Mouse (Mus musculus): ENCODE data around the gene Glrx2. TPM values are rescaled to one million over a fixed set of nuclear protein-coding genes. Genes with fewer than 3 reads are reported as not detected.

The Glrx2 gene
- polyA plus RNA-seq, 1 experiment from 2014 or later: 89.8 TPM

DNA sequence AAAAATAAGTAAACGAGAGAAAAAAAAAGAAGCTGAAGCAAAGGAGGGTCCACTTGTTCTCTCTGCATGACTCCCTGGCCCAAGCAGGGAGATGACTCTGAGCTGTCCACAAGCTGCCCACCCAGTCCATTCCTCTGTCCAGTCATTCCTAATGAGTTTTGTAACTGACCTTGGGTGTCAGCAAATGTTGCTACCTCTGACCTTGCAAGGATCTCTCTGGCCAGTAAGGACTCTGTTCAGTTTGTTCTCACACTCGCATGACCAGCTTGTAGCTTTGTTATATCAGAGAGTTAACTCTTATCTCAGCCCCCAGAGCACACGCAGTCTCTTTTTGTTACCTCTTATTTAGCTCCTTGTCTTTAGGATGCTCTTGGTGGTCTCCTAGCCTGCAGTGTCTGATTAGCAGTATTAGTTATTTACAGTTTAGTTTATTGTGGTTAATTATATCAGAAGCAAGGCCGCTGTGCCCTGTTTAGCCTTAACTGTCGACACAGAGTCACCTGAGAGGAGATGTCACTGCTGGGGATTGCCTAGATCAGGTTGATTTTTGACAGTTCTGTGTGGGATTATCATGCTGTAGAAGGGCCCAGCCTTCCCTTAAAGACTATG is 8.4 kb downstream of the Glrx2 start:
- Histone ChIP-seq H3K9me3 (no peaks in the 10 kb centered on the region), H3K27me3 (replicated peaks) (no peaks in the 10 kb centered on the region), H3K4me1 (no peaks in the 10 kb centered on the region), H3K36me3 (no peaks in the 10 kb centered on the region), H3K4me3 (no peak overlapping the region), H3K4me2 (no peak overlapping the region), H3K27ac (replicated peaks) (no peak overlapping the region), H3K9ac (no peak overlapping the region)
- no peak for ATAC-seq (ENCODE audit: extremely low read depth, insufficient number of reproducible peaks, low FRiP score, low TSS enrichment)
- 61% methylated on average over 5 of the region's 5 CpGs for WGBS

DNA sequence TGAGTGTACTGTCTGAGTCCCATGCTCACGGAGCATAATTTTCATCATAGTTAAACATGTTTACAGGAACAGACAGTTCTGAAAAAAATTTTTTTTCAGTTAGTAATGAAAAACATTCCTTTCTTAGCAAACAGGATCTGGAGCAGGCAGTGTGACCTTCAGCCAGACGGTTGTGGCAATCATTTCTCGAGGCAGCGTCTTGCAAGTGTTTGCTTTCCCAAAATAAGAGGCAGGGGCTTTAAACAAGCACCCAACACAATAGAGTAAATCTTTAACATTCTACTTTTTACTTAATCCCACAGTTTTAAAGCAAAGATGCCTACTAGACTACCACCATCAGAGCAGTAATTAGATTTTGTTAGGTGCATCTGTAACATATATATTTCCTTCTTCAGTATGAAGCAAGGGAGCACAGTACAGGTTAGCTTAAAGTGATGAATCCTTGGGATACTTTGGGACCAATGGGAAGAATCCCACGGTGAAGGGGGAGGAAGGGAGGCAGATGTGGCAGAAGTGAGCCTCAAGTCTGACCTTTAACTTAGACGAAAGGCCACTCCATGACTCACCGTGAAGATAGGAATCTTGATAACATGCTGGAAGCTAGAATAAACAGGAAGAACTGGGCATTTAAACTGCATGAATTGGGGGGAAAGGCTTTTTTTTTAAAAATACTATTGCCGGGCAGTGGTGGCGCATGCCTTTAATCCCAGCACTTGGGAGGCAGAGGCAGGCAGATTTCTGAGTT is 11.7 kb downstream of the Glrx2 start:
- Histone ChIP-seq H3K36me3 (no peaks in the 10 kb centered on the region), H3K4me3 (no peak overlapping the region), H3K9ac (no peak overlapping the region), H3K4me1 (no peaks in the 10 kb centered on the region), H3K9me3 (no peaks in the 10 kb centered on the region; the same call in 1 of the 2 replicates), H3K4me2 (no peak overlapping the region), H3K27ac (replicated peaks) (no peak overlapping the region), H3K27me3 (replicated peaks) (no peaks in the 10 kb centered on the region)
- WGBS: 57% methylated on average over 9 of the region's 9 CpGs
- no peak for ATAC-seq (ENCODE audit: extremely low read depth, insufficient number of reproducible peaks, low FRiP score, low TSS enrichment)

DNA sequence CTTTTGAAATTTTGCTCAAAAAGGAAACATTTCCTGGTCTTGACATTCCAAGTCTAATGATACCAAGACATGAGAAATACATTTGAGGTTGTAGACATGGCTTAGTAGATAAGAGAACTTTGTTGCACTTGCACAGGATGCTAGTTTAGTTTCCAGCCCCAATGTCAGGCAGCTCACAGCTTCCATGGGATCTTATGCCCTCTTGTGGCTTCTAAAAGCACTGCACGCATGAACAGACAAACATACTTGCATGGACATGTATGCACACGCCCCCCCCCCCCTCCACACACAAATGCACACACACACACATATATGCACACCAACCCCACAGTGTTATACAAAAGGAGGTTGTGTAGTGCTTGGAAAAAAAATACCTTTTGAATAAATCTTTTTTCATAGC is 14.8 kb downstream of the Glrx2 start:
- Histone ChIP-seq H3K27ac (replicated peaks) (no peak overlapping the region), H3K27me3 (replicated peaks) (no peaks in the 10 kb centered on the region), H3K4me2 (no peak overlapping the region), H3K9me3 (no peaks in the 10 kb centered on the region; the same call in 1 of the 2 replicates), H3K4me3 (no peak overlapping the region), H3K4me1 (no peaks in the 10 kb centered on the region), H3K9ac (no peak overlapping the region), H3K36me3 (no peaks in the 10 kb centered on the region)
- WGBS: 68% methylated on average over 2 of the region's 2 CpGs
- ATAC-seq (ENCODE audit: extremely low read depth, insufficient number of reproducible peaks, low FRiP score, low TSS enrichment): no peak

DNA sequence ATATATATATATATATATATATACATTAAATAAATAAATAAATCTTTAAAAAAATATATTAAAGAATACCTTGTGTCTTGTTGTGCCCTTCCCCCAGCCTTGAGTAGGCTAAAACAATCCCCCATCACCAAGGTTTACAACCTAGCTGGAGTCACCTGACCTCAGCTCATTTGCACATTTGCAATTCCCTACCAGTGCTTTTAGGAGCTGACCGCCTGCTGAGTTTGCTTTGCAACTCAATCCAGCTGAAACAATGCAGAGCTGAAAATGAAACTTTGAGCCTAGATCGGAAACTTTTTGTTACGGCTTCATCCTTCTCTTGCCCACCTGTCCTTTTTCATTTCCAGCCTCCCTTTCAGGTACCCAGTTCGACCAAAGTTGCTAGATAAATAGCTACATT is 15.6 kb downstream of the Glrx2 start:
- H3K27ac ChIP-seq (replicated peaks): no peak overlapping the region
- H3K9me3 ChIP-seq: no peaks in the 10 kb centered on the region; the same call in 1 of the 2 replicates
- 57% methylated on average over 4 of the region's 4 CpGs for WGBS
- ATAC-seq (ENCODE audit: extremely low read depth, insufficient number of reproducible peaks, low FRiP score, low TSS enrichment): no peak
- H3K4me2 ChIP-seq: no peak overlapping the region
- H3K9ac ChIP-seq: no peak overlapping the region
- H3K4me3 ChIP-seq: no peak overlapping the region
- H3K27me3 ChIP-seq (replicated peaks): no peaks in the 10 kb centered on the region
- no peaks in the 10 kb centered on the region for H3K4me1 ChIP-seq
- no peaks in the 10 kb centered on the region for H3K36me3 ChIP-seq

DNA sequence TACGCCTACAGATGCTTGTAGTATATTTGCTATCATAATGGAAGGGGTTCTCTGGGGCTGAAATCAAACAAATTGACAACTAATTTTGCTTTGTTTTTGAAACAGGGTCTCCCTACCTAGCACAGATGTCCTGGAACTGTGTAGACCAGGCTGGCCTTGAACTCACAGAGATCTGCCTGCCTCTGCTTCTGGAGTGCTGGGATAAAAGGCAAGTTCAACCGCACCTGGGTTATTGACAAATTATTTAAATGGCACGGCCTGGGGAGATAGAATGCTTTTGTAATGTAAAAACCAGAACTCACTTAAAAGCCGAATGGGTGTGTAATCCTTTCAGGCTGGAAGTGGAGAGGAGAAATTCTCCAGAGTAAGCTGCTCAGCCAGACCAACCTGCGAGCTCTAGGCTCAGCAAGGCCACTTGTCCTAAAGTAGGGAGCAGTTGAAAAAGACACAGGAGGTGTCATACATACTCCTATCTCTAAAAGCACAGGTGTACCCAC is 17.8 kb downstream of the Glrx2 start:
- no peaks in the 10 kb centered on the region; the same call in 1 of the 2 replicates for H3K9me3 ChIP-seq
- H3K36me3 ChIP-seq: no peaks in the 10 kb centered on the region
- H3K4me3 ChIP-seq: no peak overlapping the region
- H3K27ac ChIP-seq (replicated peaks): no peak overlapping the region
- no peaks in the 10 kb centered on the region for H3K27me3 ChIP-seq (replicated peaks)
- no peak for ATAC-seq (ENCODE audit: extremely low read depth, insufficient number of reproducible peaks, low FRiP score, low TSS enrichment)
- 74% methylated on average over 5 of the region's 5 CpGs for WGBS
- H3K4me2 ChIP-seq: no peak overlapping the region
- no peak overlapping the region for H3K9ac ChIP-seq
- H3K4me1 ChIP-seq: no peaks in the 10 kb centered on the region

DNA sequence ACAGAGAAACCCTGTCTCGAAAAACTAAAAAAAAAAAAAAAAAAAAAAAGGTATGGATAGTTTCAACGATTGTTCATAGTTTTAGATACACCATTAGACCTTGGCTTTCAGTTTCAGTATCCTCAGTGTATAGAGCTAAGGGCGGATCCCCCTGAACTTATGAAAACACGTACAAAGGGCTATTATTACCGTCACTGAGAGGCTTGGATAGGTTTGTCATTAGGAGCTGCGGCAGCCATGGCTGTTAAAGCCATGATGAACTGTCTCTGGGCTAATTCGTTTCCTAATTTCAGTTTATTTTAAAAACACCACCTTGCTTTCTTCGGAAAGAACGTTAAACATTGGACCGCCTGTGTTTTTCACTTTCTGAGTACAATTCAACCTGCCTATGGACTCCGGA is 22.7 kb downstream of the Glrx2 start:
- Histone ChIP-seq H3K27ac (replicated peaks) (peak overlapping the region; percentile 87; the same call in 1 of the 2 replicates), H3K9me3 (no peaks in the 10 kb centered on the region), H3K4me1 (peaks cover 11% of the 10 kb centered on the region), H3K27me3 (replicated peaks) (no peaks in the 10 kb centered on the region), H3K4me3 (peak overlapping the region; percentile 86), H3K4me2 (peak overlapping the region; percentile 79), H3K9ac (peak overlapping the region; percentile 95), H3K36me3 (peaks cover 22% of the 10 kb centered on the region)
- 22% methylated on average over 11 of the region's 11 CpGs for WGBS
- ATAC-seq (ENCODE audit: extremely low read depth, insufficient number of reproducible peaks, low FRiP score, low TSS enrichment): no peak

DNA sequence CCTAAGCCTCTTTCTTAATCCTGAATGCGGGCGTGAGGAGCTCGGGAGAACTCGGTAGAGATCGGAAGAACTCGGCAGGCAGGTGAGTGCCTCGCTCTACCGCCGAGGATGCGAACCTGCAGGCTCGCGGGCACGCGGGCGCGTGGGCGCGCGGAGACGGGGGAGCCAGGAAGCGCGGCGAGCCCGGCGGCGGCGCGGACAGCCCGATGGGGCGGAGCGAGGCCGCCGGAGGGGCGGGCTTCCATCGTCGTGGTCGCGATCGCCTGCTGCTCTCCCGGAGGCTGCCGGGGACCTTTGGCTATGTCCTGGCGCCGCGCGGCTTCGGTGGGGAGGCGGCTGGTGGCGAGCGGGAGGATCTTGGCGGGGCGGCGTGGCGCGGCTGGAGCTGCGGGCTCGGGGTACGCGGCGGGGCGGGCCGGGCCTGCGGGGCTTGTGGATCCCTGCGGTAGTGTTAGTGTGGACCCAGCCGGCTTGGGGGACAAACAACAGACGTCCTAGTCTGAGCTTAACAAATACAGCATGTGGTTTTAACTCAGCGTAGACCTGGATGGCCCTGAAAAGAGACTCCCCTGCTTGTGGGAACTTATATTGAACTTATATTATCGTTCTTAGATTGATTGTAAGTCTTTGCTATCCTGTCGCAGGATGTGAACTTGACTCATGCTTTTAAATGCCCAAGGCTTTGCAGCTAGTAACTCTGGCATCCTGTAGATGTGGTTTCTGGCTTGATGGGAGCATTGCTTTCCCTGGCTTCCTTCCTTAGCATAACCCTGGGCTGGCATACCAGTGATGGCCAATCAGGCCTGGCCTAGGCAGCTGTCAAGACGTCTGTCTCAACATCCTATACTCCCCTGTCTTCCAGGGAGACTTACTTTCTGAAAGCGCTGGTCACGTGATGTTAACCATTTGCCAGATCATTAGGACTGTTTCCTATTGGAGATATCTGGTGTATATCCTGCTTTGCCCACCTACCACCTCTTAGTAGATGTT is 23.5 kb downstream of the Glrx2 start:
- whole genome bisulfite sequencing: 2% methylated on average over 70 of the region's 71 CpGs
- Histone ChIP-seq H3K9me3 (no peaks in the 10 kb centered on the region), H3K4me3 (peak overlapping the region; percentile 86), H3K27ac (replicated peaks) (peak overlapping the region; percentile 87), H3K36me3 (peaks cover 30% of the 10 kb centered on the region), H3K9ac (peak overlapping the region; percentile 95), H3K4me1 (peaks cover 11% of the 10 kb centered on the region), H3K27me3 (replicated peaks) (no peaks in the 10 kb centered on the region), H3K4me2 (peak overlapping the region; percentile 79)
- peak; percentile 92 for ATAC-seq (ENCODE audit: extremely low read depth, insufficient number of reproducible peaks, low FRiP score, low TSS enrichment)

DNA sequence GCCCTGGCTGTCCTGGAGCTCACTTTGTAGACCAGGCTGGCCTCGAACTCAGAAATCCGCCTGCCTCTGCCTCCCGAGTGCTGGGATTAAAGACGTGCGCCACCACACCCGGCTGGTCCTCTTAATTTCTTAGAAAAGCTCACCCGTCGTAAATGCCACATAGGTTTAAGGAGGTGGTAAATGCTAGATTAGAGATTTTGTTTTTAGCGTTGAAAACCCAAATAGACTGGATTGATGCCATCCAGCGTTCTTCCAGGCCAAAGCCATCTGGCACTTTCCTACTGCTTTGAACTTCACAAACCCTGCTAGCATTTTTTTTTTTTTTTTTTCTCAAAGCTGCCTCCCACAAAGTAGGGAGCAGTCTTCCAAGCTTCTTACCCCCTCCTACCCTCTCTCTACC is 24.4 kb downstream of the Glrx2 start:
- H3K4me3 ChIP-seq: no peak overlapping the region
- no peak for ATAC-seq (ENCODE audit: extremely low read depth, insufficient number of reproducible peaks, low FRiP score, low TSS enrichment)

DNA sequence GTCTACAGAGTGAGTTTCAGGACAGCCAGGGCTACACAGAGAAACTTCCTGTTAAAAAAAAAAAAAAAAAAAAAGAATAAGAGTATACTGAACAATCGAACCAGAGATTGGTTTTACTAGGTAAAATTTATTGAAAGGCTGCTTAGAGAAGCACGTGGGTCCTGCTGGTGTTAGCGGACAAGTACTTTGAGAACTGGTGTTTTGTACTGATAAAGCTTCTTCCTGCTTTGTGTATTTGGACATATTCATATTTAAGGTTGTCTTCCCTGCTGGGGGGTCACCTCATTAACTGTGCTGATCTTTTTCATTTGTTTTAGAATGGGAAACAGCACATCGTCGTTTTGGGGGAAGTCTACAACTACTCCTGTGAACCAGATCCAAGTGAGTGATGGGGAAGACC is 25.2 kb downstream of the Glrx2 start:
- 85% methylated on average over 5 of the region's 5 CpGs for WGBS
- no peak for ATAC-seq (ENCODE audit: extremely low read depth, insufficient number of reproducible peaks, low FRiP score, low TSS enrichment)
- Histone ChIP-seq H3K9ac (no peak overlapping the region), H3K27me3 (replicated peaks) (no peaks in the 10 kb centered on the region), H3K4me1 (peaks cover 11% of the 10 kb centered on the region), H3K4me3 (no peak overlapping the region), H3K27ac (replicated peaks) (no peak overlapping the region), H3K4me2 (no peak overlapping the region), H3K9me3 (no peaks in the 10 kb centered on the region), H3K36me3 (peaks cover 47% of the 10 kb centered on the region)

More for the DNA sequence above, 24.4 kb downstream of the Glrx2 start:
- Histone ChIP-seq H3K9ac (no peak overlapping the region), H3K36me3 (peaks cover 39% of the 10 kb centered on the region), H3K27ac (replicated peaks) (no peak overlapping the region), H3K4me1 (peaks cover 11% of the 10 kb centered on the region), H3K27me3 (replicated peaks) (no peaks in the 10 kb centered on the region), H3K4me2 (peak overlapping the region; percentile 79), H3K9me3 (no peaks in the 10 kb centered on the region)
- 84% methylated on average over 10 of the region's 10 CpGs for WGBS

DNA sequence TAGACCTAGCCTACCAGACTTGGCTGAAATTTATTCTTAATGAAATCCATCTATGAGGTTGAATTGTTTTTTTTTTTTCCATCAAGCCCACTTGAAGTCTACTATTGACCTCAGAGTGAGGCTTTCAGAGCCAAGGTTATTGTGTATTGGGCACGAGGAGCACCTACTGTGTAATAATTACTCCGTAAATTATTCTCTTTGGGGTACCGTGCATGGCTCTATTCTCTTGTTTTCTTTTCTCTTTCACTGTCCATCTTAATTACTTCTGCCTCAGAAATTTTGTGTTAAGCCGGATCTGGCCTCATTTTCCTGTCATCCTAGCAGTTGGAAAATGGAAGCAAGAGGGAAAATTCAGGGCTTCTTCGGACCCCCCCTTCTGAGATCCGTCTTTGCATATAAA is 26.0 kb downstream of the Glrx2 start:
- Histone ChIP-seq H3K4me1 (peaks cover 11% of the 10 kb centered on the region), H3K4me2 (no peak overlapping the region), H3K27ac (replicated peaks) (no peak overlapping the region), H3K36me3 (peaks cover 55% of the 10 kb centered on the region), H3K27me3 (replicated peaks) (no peaks in the 10 kb centered on the region), H3K4me3 (no peak overlapping the region), H3K9ac (no peak overlapping the region), H3K9me3 (no peaks in the 10 kb centered on the region)
- WGBS: 87% methylated on average over 6 of the region's 6 CpGs
- no peak for ATAC-seq (ENCODE audit: extremely low read depth, insufficient number of reproducible peaks, low FRiP score, low TSS enrichment)

DNA sequence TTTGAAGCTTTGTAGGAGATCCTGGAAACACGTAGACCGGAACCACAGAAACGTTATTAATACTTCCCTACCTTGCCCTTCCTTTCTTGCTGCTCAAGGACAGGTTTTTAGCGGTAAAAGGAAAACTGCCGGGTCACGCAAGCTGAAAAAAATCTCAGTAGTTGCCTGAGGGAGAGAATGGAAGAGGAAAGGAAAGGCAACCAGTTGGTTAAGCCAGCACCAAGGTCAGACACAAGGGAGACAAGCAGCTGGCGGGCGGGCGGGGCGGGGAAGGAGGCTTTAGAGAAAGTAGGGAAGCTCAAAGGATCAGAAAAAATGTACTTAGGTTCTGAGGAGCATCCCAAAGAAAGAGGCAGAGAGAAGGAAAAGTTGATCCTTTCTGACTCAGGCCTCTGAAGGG is 29.7 kb downstream of the Glrx2 start:
- Histone ChIP-seq H3K27me3 (replicated peaks) (no peaks in the 10 kb centered on the region), H3K9ac (no peak overlapping the region), H3K36me3 (peaks cover 80% of the 10 kb centered on the region), H3K4me1 (0 out of 2 replicates have a peak, but pooled peaks cover under 1% of the 10 kb centered on the region), H3K4me2 (no peak overlapping the region), H3K9me3 (no peaks in the 10 kb centered on the region), H3K27ac (replicated peaks) (no peak overlapping the region), H3K4me3 (no peak overlapping the region)
- no peak for ATAC-seq (ENCODE audit: extremely low read depth, insufficient number of reproducible peaks, low FRiP score, low TSS enrichment)
- 90% methylated on average over 10 of the region's 10 CpGs for whole genome bisulfite sequencing

Data from heart, embryonic 13.5 days (tissue).